Mouse (Mus musculus) forebrain, embryonic 16.5 days (tissue): ENCODE results near the gene Clec4n. TPM values are rescaled to one million over a fixed set of nuclear protein-coding genes. Genes with fewer than 3 reads are reported as not detected.
"Not testable (repeated sequence)": the region's sequence is repeated elsewhere in the genome, so short reads cannot be mapped to it uniquely, and the experiment has no call there.

Experiments used
- ATAC-seq: fragments of 200-750 bp; cut with Nextera tagmentation; 2 replicates; pipeline ENCODE4 v1.8.0; 2017; ENCODE audit warnings: mild to moderate bottlenecking, moderate library complexity
- H3K27ac ChIP-seq: fragments of 300-500 bp; sonication (generic); 2 replicates; pipeline ENCODE4 v1.5.1; 2014; ENCODE audit warnings: low read length, control low read depth
- H3K27me3 ChIP-seq: fragments of 300-500 bp; sonication (generic); replicated peaks from 2 replicates; pipeline ENCODE4 v1.6.1; 2014; ENCODE audit warnings: low read length; ENCODE audit not compliant: control insufficient read depth, insufficient read depth
- H3K36me3 ChIP-seq: fragments of 300-500 bp; sonication (generic); 2 replicates; pipeline ENCODE4 v1.6.1; 2014; ENCODE audit not compliant: control insufficient read depth, insufficient read depth
- H3K4me1 ChIP-seq: fragments of 300-500 bp; sonication (generic); replicated peaks from 2 replicates; pipeline ENCODE4 v1.6.1; 2014; ENCODE audit warnings: low read length; ENCODE audit not compliant: control insufficient read depth, insufficient read depth
- H3K4me2 ChIP-seq: fragments of 300-500 bp; sonication (generic); 2 replicates; pipeline ENCODE4 v1.6.1; 2014; ENCODE audit warnings: mild to moderate bottlenecking, low read length, control low read depth
- H3K4me3 ChIP-seq: fragments of 300-500 bp; sonication (generic); replicated peaks from 2 replicates; pipeline ENCODE4 v1.5.1; 2014; ENCODE audit warnings: mild to moderate bottlenecking, low read length, control low read depth
- H3K9ac ChIP-seq: fragments of 300-500 bp; sonication (generic); replicated peaks from 2 replicates; pipeline ENCODE4 v1.6.1; 2014; ENCODE audit warnings: low read depth, low read length, control low read depth
- H3K9me3 ChIP-seq: fragments of 300-500 bp; sonication (generic); 2 replicates; pipeline ENCODE4 v1.6.1; 2016; ENCODE audit warnings: low read length; ENCODE audit not compliant: control insufficient read depth
- WGBS: fragments of 180-500 bp; shearing (Covaris S2); extraction: QIAGEN DNeasy Blood & Tissue Kit; methylation state at CpG from one replicate; pipeline ENCODE4 v1.1.7; 2014; 5-methylcytosine and 5-hydroxymethylcytosine counted together
- polyA plus RNA-seq: library from polyadenylated mRNA; unstranded; fragments of >200 nt; fragmentation: Nextera tagmentation; extraction: Ambion mirVana; gene quantifications from 2 replicates; pipeline ENCODE4 v1.2.1, GENCODE M21; 2015

Gene Clec4n
- 0.29 and 0.49 TPM in 2 replicates for polyA plus RNA-seq

GRCm38 (mm10) chr6:123229644-123230043, at the start of gene Clec4n:
TSS of gene Clec4n (plus strand) at chr6:123229843.
- WGBS, result 78% methylated on average over 3 of the region's 3 CpGs
- Histone ChIP-seq H3K9me3 (no peaks in the 10 kb centered on the region), H3K36me3 (no peaks in the 10 kb centered on the region)

GRCm38 (mm10) chr6:123184862-123185261, 44.8 kb upstream of the Clec4n start:
- WGBS, result 82% methylated on average over 2 of the region's 2 CpGs
- not testable (repeated sequence) for H3K9ac ChIP-seq, H3K9me3 ChIP-seq, H3K27me3 ChIP-seq, ATAC-seq, H3K4me1 ChIP-seq, H3K27ac ChIP-seq, H3K4me2 ChIP-seq, H3K36me3 ChIP-seq, H3K4me3 ChIP-seq

More at GRCm38 (mm10) chr6:123229644-123230043, at the start of gene Clec4n:
- Histone ChIP-seq H3K27ac (no peak within 1 kb of the TSS), H3K4me3 (no peak within 1 kb of the TSS), H3K4me1 (no peaks in the 10 kb centered on the region), H3K27me3 (no peaks in the 10 kb centered on the region), H3K4me2 (no peak within 1 kb of the TSS), H3K9ac (no peak within 1 kb of the TSS)
- no peak for ATAC-seq

DNA sequence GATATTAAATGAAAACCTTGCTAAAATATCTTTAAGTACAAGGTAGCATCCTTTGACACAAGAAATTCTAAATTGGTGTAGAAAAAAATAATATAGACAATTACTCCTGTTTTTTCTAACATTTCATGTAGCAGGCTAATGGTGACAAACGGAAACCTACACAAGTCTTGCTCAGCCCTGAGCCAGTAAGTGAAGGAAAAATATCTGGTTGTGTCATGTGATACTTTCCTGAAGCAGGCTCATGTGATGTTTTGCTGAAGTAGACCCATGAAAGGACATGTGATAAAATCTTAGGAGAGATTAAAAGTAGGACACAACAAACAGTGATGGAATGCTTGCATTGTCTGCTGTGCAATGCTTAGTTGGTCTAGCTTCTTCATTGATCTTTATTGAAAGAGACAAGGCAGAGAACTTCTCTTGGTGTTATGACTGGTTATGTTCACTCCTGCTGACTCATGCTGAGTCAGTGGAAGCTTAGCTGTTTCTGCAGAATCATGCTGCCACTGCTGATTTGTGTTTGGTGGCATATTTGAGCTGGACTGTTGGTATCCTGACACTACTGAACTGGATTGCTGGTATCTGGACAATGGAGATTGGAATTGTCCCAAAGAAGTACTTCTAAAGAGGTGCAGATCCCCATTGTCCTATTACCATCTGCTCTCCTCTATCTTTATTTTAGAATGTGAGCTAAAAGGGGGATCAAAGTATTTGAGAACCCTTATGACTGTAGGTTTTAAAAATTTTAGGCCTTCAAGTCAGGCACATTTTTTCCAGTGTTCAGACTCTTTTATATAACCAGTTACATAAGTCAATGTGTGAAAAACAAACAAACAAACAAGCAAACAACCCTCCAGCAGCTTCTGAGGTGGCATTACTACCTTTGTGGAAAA, 22.2 kb upstream of the Clec4n start:
- no peak for ATAC-seq
- Histone ChIP-seq H3K27me3 (no peaks in the 10 kb centered on the region), H3K9ac (no peak overlapping the region), H3K4me2 (no peak overlapping the region), H3K4me3 (no peak overlapping the region), H3K27ac (no peak overlapping the region), H3K9me3 (0 out of 2 replicates have a peak, but pooled peaks cover 2% of the 10 kb centered on the region), H3K4me1 (no peaks in the 10 kb centered on the region), H3K36me3 (no peaks in the 10 kb centered on the region)
- 80% methylated on average over 1 of the region's 1 CpGs for WGBS

GRCm38 (mm10) chr6:123208077-123208439, 21.6 kb upstream of the Clec4n start:
- H3K36me3 ChIP-seq, H3K27me3 ChIP-seq, ATAC-seq, H3K4me2 ChIP-seq, H3K4me1 ChIP-seq, H3K27ac ChIP-seq, H3K4me3 ChIP-seq, H3K9me3 ChIP-seq, H3K9ac ChIP-seq: not testable (repeated sequence)

- H3K36me3 ChIP-seq, result no peaks in the 10 kb centered on the region
- ATAC-seq, result no peak
Observed at GRCm38 (mm10) chr6:123211726-123212125, 17.9 kb upstream of the Clec4n start.

DNA sequence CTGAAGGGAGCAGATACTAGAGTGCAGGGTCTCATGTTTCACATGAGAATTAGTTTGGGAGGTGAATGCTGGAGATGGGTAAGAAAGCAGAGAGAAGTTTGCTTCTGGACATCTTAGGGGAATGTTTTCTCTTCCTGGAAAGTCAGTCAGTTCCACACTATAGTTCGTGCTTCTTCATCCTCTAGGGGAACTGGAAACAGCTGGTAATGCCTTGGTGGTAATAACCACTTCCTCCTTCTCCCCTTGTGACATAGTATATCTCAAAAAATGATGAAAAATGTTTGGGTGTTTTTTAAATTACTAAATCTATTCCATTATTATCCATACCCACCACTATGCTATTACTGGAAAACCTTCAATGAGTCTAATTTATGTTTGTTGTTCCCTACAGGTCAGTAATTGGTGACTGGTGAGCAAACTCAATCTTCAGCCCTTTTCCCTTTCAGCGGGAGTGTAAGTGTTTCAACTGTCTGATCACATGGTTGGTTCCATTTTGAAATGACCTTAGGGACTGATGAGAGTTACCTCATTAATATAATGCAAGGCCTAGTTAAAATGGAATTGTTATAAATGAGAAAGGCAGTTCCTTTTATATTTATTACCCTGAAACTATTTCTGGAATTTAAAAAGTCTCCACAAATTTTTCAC, 2.0 kb upstream of the Clec4n start:
- no peak overlapping the region for H3K4me2 ChIP-seq
- no peaks in the 10 kb centered on the region for H3K4me1 ChIP-seq
- H3K27ac ChIP-seq, result no peak overlapping the region
- no peak overlapping the region for H3K9ac ChIP-seq
- 68% methylated on average over 2 of the region's 2 CpGs for WGBS
- H3K4me3 ChIP-seq, result no peak overlapping the region
- H3K9me3 ChIP-seq, result no peaks in the 10 kb centered on the region; the same call in 1 of the 2 replicates
- no peaks in the 10 kb centered on the region for H3K27me3 ChIP-seq
- H3K36me3 ChIP-seq, result no peaks in the 10 kb centered on the region
- ATAC-seq, result no peak

More at GRCm38 (mm10) chr6:123211726-123212125, 17.9 kb upstream of the Clec4n start:
- no peak overlapping the region for H3K9ac ChIP-seq
- H3K27ac ChIP-seq, result no peak overlapping the region
- no peak overlapping the region for H3K4me2 ChIP-seq
- H3K4me1 ChIP-seq, result no peaks in the 10 kb centered on the region
- WGBS, result 79% methylated on average over 1 of the region's 1 CpGs
- no peaks in the 10 kb centered on the region for H3K27me3 ChIP-seq
- no peaks in the 10 kb centered on the region for H3K9me3 ChIP-seq
- H3K4me3 ChIP-seq, result no peak overlapping the region

GRCm38 (mm10) chr6:123231149-123231548, 1.5 kb downstream of the Clec4n start:
- ATAC-seq, result no peak
- Histone ChIP-seq H3K4me2 (no peak overlapping the region), H3K27me3 (no peaks in the 10 kb centered on the region), H3K4me3 (no peak overlapping the region), H3K27ac (no peak overlapping the region), H3K9ac (no peak overlapping the region), H3K4me1 (no peaks in the 10 kb centered on the region), H3K9me3 (no peaks in the 10 kb centered on the region), H3K36me3 (no peaks in the 10 kb centered on the region)
- WGBS, result 68% methylated on average over 2 of the region's 2 CpGs

GRCm38 (mm10) chr6:123237582-123237981, 7.9 kb downstream of the Clec4n start:
- Histone ChIP-seq H3K27ac (no peak overlapping the region), H3K4me2 (no peak overlapping the region), H3K9ac (no peak overlapping the region), H3K4me3 (no peak overlapping the region), H3K9me3 (no peaks in the 10 kb centered on the region), H3K27me3 (no peaks in the 10 kb centered on the region), H3K4me1 (no peaks in the 10 kb centered on the region), H3K36me3 (no peaks in the 10 kb centered on the region)
- no peak for ATAC-seq

DNA sequence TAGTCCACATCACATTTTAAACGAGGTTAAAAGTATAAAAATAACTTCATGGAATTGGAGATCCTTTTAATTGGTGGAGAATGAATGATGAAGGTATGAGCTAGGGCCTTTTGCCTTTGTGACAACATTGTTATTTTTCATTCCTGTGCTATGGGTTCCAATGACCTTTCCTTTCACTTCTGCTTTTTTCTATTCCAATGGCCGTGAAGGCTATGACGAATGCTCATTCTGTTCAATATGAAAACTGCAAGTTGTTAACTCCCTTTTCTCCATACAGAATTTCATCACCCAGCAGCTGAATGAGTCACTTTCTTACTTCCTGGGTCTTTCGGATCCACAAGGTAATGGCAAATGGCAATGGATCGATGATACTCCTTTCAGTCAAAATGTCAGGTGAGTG, 14.6 kb downstream of the Clec4n start:
- Histone ChIP-seq H3K27me3 (no peaks in the 10 kb centered on the region), H3K9ac (no peak overlapping the region), H3K4me2 (no peak overlapping the region), H3K27ac (no peak overlapping the region), H3K4me1 (no peaks in the 10 kb centered on the region), H3K4me3 (no peak overlapping the region), H3K9me3 (no peaks in the 10 kb centered on the region), H3K36me3 (no peaks in the 10 kb centered on the region)
- no peak for ATAC-seq
- 86% methylated on average over 5 of the region's 5 CpGs for WGBS
